Mouse (Mus musculus): ENCODE measurements around the gene Gp9. TPM values are rescaled to one million over a fixed set of nuclear protein-coding genes. Genes with fewer than 3 reads are reported as not detected.
A peak's percentile ranks its signal among the peaks of the same experiment; 100 is the strongest.

The Gp9 gene
- polyA plus RNA-seq (2015; fragmentation: Nextera tagmentation; extraction: Ambion mirVana) = 0.46 and 0.65 TPM in 2 replicates

- Histone ChIP-seq H3K4me1 (no peaks in the 10 kb centered on the region), H3K27ac (replicated peaks) (no peak within 1 kb of the TSS), H3K4me2 (replicated peaks) (no peak within 1 kb of the TSS), H3K27me3 (no peaks in the 10 kb centered on the region), H3K4me3 (no peak within 1 kb of the TSS), H3K36me3 (no peaks in the 10 kb centered on the region), H3K9ac (replicated peaks) (no peak within 1 kb of the TSS), H3K9me3 (no peaks in the 10 kb centered on the region)
- WGBS = 88% methylated on average over 2 of the region's 2 CpGs
- no peak for ATAC-seq (replicated peaks)
Observed at GRCm38 (mm10) chr6:87777842-87778241, at the start of gene Gp9. TSS of gene Gp9 (plus strand) at chr6:87778072.

GRCm38 (mm10) chr6:87728102-87728501 is 49.8 kb upstream of the Gp9 start:
- peaks cover 47% of the 10 kb centered on the region for H3K27me3 ChIP-seq
- H3K4me2 ChIP-seq (replicated peaks) = no peak overlapping the region

GRCm38 (mm10) chr6:87730141-87730540 is 47.7 kb upstream of the Gp9 start:
- Histone ChIP-seq H3K9ac (replicated peaks) (peak overlapping the region; percentile 59; the same call in 1 of the 2 replicates), H3K4me3 (peak overlapping the region; percentile 55), H3K27me3 (peaks cover 61% of the 10 kb centered on the region), H3K9me3 (no peaks in the 10 kb centered on the region), H3K27ac (replicated peaks) (no peak overlapping the region), H3K36me3 (no peaks in the 10 kb centered on the region), H3K4me1 (peaks cover 36% of the 10 kb centered on the region), H3K4me2 (replicated peaks) (peak overlapping the region; percentile 88)
- WGBS = 17% methylated on average over 13 of the region's 13 CpGs
- no peak for ATAC-seq (replicated peaks)

More at GRCm38 (mm10) chr6:87728102-87728501, 49.8 kb upstream of the Gp9 start:
- no peak overlapping the region for H3K27ac ChIP-seq (replicated peaks)
- no peak overlapping the region for H3K4me3 ChIP-seq
- no peak overlapping the region for H3K9ac ChIP-seq (replicated peaks)
- H3K36me3 ChIP-seq = no peaks in the 10 kb centered on the region
- 70% methylated on average over 3 of the region's 3 CpGs for WGBS
- ATAC-seq (replicated peaks) = no peak
- peaks cover 30% of the 10 kb centered on the region for H3K4me1 ChIP-seq
- no peaks in the 10 kb centered on the region for H3K9me3 ChIP-seq

GRCm38 (mm10) chr6:87730591-87731462 is 47.0 kb upstream of the Gp9 start, which contains the start of gene Efcc1:
TSS of gene Efcc1 (plus strand) at chr6:87730869.
- peak within 1 kb of the TSS; percentile 88 for H3K4me2 ChIP-seq (replicated peaks)
- no peaks in the 10 kb centered on the region for H3K9me3 ChIP-seq
- H3K27ac ChIP-seq (replicated peaks) = peak within 1 kb of the TSS; percentile 32
- H3K27me3 ChIP-seq = peaks cover 63% of the 10 kb centered on the region
- peak within 1 kb of the TSS; percentile 59 for H3K9ac ChIP-seq (replicated peaks)
- under 1% methylated on average over 90 of the region's 90 CpGs for WGBS
- no peaks in the 10 kb centered on the region for H3K36me3 ChIP-seq
- peak; percentile 65 for ATAC-seq (replicated peaks)
- peaks cover 36% of the 10 kb centered on the region for H3K4me1 ChIP-seq
- H3K4me3 ChIP-seq = peak within 1 kb of the TSS; percentile 55

- Histone ChIP-seq H3K9ac (replicated peaks) (peak overlapping the region; percentile 59), H3K9me3 (no peaks in the 10 kb centered on the region), H3K27ac (replicated peaks) (peak overlapping the region; percentile 32; the same call in 1 of the 2 replicates), H3K4me2 (replicated peaks) (peak overlapping the region; percentile 88), H3K27me3 (peaks cover 63% of the 10 kb centered on the region), H3K36me3 (no peaks in the 10 kb centered on the region), H3K4me3 (peak overlapping the region; percentile 55), H3K4me1 (peaks cover 36% of the 10 kb centered on the region)
- peak; percentile 49; the same call in 1 of the 2 replicates for ATAC-seq (replicated peaks)
- WGBS = under 1% methylated on average over 19 of the region's 19 CpGs
Observed at GRCm38 (mm10) chr6:87731463-87732095, 46.3 kb upstream of the Gp9 start.

- ATAC-seq (replicated peaks) = peak; percentile 45; the same call in 1 of the 2 replicates
- H3K4me1 ChIP-seq = peaks cover 36% of the 10 kb centered on the region
- no peaks in the 10 kb centered on the region for H3K9me3 ChIP-seq
- no peaks in the 10 kb centered on the region for H3K36me3 ChIP-seq
- peak overlapping the region; percentile 26 for H3K9ac ChIP-seq (replicated peaks)
- H3K27ac ChIP-seq (replicated peaks) = no peak overlapping the region
- peaks cover 63% of the 10 kb centered on the region for H3K27me3 ChIP-seq
- WGBS = under 1% methylated on average over 50 of the region's 53 CpGs
- peak overlapping the region; percentile 88 for H3K4me2 ChIP-seq (replicated peaks)
- peak overlapping the region; percentile 42 for H3K4me3 ChIP-seq
Observed at GRCm38 (mm10) chr6:87732151-87733011, 45.5 kb upstream of the Gp9 start.

- Histone ChIP-seq H3K27ac (replicated peaks) (no peak overlapping the region), H3K4me1 (peaks cover 36% of the 10 kb centered on the region), H3K9ac (replicated peaks) (no peak overlapping the region), H3K4me3 (peak overlapping the region; percentile 42), H3K36me3 (no peaks in the 10 kb centered on the region), H3K4me2 (replicated peaks) (peak overlapping the region; percentile 88), H3K27me3 (peaks cover 61% of the 10 kb centered on the region), H3K9me3 (no peaks in the 10 kb centered on the region)
- 25% methylated on average over 14 of the region's 14 CpGs for whole genome bisulfite sequencing
- no peak for ATAC-seq (replicated peaks)
Observed at GRCm38 (mm10) chr6:87733131-87733930, 44.5 kb upstream of the Gp9 start.

GRCm38 (mm10) chr6:87734136-87734535 is 43.7 kb upstream of the Gp9 start:
- no peak overlapping the region for H3K4me2 ChIP-seq (replicated peaks)
- H3K36me3 ChIP-seq = no peaks in the 10 kb centered on the region
- 76% methylated on average over 5 of the region's 5 CpGs for WGBS

GRCm38 (mm10) chr6:87736923-87737322 is 40.9 kb upstream of the Gp9 start:
- Histone ChIP-seq H3K4me3 (no peak overlapping the region), H3K27me3 (peaks cover 28% of the 10 kb centered on the region), H3K4me1 (peaks cover 17% of the 10 kb centered on the region), H3K27ac (replicated peaks) (no peak overlapping the region), H3K36me3 (no peaks in the 10 kb centered on the region), H3K9me3 (no peaks in the 10 kb centered on the region), H3K9ac (replicated peaks) (no peak overlapping the region), H3K4me2 (replicated peaks) (no peak overlapping the region)
- WGBS = 92% methylated on average over 4 of the region's 4 CpGs
- ATAC-seq (replicated peaks) = no peak

More at GRCm38 (mm10) chr6:87734136-87734535, 43.7 kb upstream of the Gp9 start:
- Histone ChIP-seq H3K9ac (replicated peaks) (no peak overlapping the region), H3K9me3 (no peaks in the 10 kb centered on the region), H3K27ac (replicated peaks) (no peak overlapping the region), H3K4me3 (no peak overlapping the region), H3K4me1 (peaks cover 36% of the 10 kb centered on the region), H3K27me3 (peaks cover 56% of the 10 kb centered on the region)
- no peak for ATAC-seq (replicated peaks)

- H3K9me3 ChIP-seq = no peaks in the 10 kb centered on the region
- no peak overlapping the region for H3K4me3 ChIP-seq
- WGBS = 35% methylated on average over 4 of the region's 4 CpGs
Observed at GRCm38 (mm10) chr6:87737921-87738626, 39.8 kb upstream of the Gp9 start.

More at GRCm38 (mm10) chr6:87737921-87738626, 39.8 kb upstream of the Gp9 start:
- Histone ChIP-seq H3K27ac (replicated peaks) (no peak overlapping the region), H3K36me3 (no peaks in the 10 kb centered on the region), H3K4me2 (replicated peaks) (no peak overlapping the region), H3K4me1 (peaks cover 6% of the 10 kb centered on the region), H3K27me3 (peaks cover 17% of the 10 kb centered on the region), H3K9ac (replicated peaks) (no peak overlapping the region)
- no peak for ATAC-seq (replicated peaks)
